Mouse (Mus musculus) CH12.LX (cell line): Measurements from ENCODE around the gene Pmpca.

Experiments used
- CHD1 ChIP-seq: IDR thresholded peaks from 2 replicates; pipeline ENCODE4 v1.6.1; 2012; ENCODE audit warnings: low read depth, low read length, improper control_type of control experiment, inconsistent platforms
- CHD2 ChIP-seq: IDR thresholded peaks from 2 replicates; pipeline ENCODE4 v1.6.1; 2011; ENCODE audit warnings: low read length, improper control_type of control experiment
- CTCF ChIP-seq, 2 experiments: IDR thresholded peaks in 1 of 2; conservative IDR thresholded peaks in 1 of 2; 2 replicates each; pipeline ENCODE4 v1.5.1; 2011 to 2012; ENCODE audit warnings: low read depth in 2 of 2, low read length in 2 of 2, improper control_type of control experiment in 1 of 2, inconsistent platforms in 1 of 2, mild to moderate bottlenecking in 1 of 2, moderate library complexity in 1 of 2
- ELF1 ChIP-seq: IDR thresholded peaks from 2 replicates; pipeline ENCODE4 v1.6.1; 2014; ENCODE audit warnings: low read depth, mild to moderate bottlenecking, inconsistent platforms, low read length, improper control_type of control experiment
- POLR2A ChIP-seq: IDR thresholded peaks from 2 replicates; pipeline ENCODE4 v1.6.1; 2011; ENCODE audit warnings: low read depth, mild to moderate bottlenecking, improper control_type of control experiment, low read length

DNA sequence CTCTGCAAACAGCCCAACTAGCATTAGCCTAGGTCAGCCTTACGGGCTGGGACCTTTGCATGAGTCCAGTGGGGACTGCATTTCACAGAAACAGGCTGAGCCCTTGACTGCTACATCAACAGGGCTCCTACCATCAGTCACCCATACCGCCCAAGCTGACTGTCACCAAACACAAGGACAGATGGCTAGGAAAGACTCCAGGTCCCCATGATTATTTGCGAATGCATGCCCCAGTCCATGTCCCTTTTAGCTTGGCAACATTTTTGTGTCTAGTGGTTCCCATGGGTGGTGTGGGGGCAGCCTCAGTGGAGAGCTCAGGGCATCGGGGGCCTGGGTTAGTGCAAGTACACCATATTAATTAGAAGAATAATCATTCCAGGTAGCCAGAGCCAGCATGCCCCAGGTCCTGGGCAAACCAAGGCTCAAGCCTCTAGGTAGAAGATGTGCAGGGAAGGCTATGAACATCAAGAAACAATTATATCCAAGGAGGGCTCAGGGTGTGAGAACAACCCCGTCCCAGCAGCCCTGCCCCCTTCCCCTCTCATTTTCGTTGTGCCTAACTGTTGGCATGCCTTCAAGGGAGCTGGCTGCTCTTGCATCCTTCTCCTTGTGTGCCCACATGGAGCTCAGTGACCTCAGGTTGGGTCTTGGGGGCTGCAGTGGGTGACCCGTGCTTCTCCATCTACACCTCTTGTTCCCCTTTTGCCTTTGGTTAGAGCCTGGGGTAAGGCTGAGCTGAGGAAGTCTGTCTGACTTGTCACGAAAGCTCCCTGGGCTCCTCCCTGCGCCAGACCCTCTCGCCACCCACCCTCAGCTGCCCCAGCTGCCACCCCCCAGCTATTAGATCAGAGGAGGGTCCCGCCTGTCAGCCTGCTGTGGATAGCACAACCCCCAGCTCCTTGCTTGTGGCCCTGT lies 35.8 kb upstream of the Pmpca start:
- TF ChIP-seq POLR2A (no peak), CTCF (conservative IDR thresholded peaks at IDR 0.05 in 1 of 2, IDR thresholded peaks at IDR 0.05 in 1 of 2; ENCODE audit: low read depth in 2 of 2, low read length in 2 of 2) (no peak), CHD1 (no peak), ELF1 (no peak), CHD2 (no peak)
